Mouse (Mus musculus): Measurements from ENCODE around the gene Prkcd. TPM values are rescaled to one million over a fixed set of nuclear protein-coding genes. Genes with fewer than 3 reads are reported as not detected.
A peak's percentile ranks its signal among the peaks of the same experiment; 100 is the strongest.

Gene Prkcd
- total RNA-seq, 2 experiments from 2014 or later: 11.4 to 13.4 TPM

DNA sequence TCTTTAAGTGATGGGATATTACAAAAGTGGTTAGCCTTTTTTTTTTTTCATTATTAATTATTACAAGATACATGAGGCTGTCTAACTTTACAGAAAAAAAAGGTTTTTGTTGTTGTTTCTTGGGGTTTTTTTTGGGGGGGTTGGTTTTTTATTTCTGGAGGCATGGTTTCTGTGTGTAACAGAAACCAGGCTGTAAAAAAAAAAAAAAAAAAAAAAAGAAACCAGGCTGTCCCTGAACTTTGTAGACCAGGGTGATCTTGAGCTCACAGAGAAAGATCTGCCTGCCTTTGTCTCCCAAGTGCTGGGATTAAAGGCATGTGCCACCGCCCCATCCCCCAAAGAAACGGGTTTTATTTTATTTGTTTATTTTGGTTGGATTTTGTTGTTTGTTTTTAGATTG is 74.0 kb downstream of the Prkcd start:
- DNase-seq (ENCODE audit: low spot score): no peak
- intact Hi-C loops (cut with DNase I): no loop called here

DNA sequence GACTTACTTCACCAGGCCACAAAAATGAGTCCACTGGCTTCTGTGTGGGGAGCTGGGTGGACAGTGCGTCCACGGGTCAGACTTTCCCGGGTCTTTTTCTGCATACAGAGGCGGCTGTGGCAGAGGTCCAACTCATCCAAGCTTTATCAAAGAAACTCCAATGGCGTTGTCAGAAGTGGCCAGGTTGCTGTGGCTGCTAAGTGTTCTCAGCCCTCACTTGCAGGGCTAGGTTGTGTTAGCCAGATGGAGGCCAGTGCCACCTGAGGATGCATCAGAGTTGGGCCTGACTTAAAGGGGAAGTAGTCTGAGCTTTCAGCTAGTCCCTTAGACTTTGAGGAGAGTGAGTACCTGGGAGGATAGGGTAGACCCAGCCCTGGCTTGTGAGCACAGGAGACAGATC is 74.5 kb downstream of the Prkcd start:
- DNase-seq (ENCODE audit: low spot score): no peak

DNA sequence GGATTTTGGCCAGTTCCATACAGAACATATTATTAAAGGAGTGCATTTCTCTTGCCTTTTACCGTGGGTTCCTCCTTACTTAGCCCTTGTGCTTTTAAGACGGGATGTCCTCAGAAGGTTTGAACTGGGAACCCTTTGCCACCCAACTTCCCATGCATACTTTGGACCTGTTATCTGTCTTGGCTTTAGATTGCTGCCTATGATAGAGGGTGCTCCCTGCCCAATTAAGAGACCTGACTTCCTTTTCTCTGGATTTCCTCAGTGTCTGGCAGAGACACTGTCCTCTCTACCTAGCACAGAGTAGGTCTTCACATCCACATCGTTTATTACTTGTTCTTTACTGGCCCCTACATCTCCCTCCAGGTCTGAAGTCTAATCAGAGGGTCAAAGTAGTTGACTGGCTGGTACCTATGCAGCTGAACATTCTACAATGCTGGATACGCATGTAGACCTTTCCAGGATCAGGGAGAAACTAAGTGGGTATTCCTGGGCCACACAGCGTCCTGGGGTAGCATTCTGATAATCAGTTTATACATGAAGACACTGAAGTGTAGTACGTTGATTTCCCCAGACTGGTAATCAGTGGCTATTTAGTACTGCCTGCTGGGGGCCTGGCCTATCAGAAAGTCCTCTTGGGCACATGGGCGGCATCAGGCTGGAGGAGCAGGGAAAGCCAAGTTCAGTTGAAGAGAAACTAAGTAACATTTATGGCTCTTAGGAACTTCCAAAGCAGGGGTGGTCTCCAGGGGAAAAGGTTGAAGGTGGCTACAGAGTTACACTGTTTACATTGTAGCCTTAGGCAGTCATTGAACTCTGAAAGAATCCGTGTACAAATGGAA is 75.6 kb downstream of the Prkcd start:
- intact Hi-C loops (cut with DNase I): no loop called here
- DNase-seq (ENCODE audit: low spot score): no peak

More for the DNA sequence above, 74.5 kb downstream of the Prkcd start:
- intact Hi-C loops (cut with DNase I): no loop called here

DNA sequence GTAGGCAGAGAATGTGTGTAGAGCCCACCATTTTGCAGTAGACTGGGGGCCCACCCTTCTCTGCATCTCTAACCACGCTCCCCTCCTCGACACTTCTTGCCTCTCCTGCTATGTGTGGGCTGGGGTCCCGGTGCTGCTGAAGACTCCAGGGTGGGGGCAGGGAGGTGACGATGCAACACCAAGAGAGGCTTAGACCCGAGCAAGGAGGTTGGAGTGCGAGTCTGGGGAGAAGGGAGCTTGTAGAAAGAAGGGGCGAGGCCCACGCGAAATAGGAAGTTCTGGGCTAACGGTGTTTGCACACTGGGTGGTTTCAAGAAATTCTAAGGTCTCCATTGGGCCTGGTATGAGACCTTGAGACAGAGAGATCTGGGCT is 76.2 kb downstream of the Prkcd start:
- DNase-seq (ENCODE audit: low spot score): no peak
- intact Hi-C loops (cut with DNase I): loop anchor here (5.0 kb wide), 1 partner anchor 72 kb away; the partner anchor contains the start of gene Dcp1a

DNA sequence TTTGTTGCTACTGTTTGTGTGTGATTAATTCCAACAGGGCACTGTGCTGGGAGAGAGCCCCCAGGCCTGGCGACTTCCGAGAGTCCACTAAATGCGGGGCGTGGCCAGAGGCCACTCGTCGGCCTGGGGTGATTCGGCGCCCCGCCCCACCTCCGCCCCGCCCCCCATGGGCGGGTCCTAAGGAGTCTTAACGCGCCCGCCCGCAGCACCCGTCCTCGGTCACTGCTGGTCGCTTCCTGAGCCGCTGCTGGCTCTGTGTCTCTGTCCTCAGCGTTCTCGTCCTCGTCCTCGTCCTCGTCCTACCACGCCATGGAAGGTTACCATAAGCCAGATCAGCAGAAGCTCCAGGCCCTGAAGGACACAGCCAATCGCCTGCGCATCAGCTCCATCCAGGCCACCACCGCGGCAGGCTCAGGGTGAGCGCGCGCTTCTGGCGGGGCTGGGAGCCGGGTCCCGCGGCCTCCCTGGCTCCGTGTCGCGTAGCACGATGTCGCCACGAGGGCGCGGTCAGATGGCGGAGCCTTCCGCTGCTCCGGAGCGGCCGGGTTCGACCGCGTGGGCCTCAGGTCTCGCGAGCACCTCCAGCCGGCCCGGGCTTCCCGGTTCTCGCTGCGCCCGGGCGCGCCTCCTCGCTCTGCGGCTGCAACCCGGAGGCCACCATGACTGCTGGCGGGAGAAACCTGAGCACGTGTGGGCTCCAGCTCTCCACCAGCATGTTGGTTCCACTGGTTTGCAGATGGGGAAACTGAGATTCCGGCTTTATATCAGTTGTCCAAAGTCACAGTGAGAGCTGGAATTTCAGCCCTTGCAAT is 76.8 kb downstream of the Prkcd start:
- intact Hi-C loops (cut with DNase I): loop anchor here (5.0 kb wide), 1 partner anchor 72 kb away; the partner anchor contains the start of gene Dcp1a

DNA sequence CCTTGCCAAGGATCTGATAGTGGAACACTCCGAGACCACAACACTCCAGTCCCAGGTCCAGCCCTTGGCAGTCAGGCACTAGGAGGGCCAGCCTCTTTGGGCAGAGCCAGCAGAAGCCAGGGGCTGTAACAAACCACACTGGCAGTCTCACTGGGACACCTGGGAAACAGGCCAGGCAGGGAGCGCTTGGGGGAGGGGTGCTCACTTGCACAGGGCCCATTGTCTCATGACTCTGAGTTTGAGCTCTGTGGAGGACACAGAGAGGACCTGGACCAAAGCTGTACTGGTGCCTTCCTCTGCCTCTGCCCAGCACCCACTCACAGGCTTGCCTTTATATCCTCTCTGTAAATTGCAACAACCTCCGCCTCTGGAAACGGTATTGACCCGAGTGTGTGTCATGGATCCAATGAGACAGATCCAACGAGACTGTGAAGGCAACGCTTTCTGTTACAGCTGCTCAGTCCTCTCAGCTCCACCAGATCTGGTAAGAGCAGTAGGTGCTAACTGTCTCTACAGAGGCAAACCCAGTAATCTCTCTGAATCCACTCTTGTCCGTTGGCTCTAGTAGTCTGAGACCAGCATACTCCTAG is 77.8 kb downstream of the Prkcd start, which contains the start of gene Tkt:
Gene Tkt, plus strand, starts transcription at position 229 of the 590 bp plus-strand sequence.
- intact Hi-C loops (cut with DNase I): loop anchor here (5.0 kb wide), 1 partner anchor 71 kb away; the partner anchor contains the start of gene Dcp1a
- peak; percentile 66 for DNase-seq (ENCODE audit: low spot score)

More for the DNA sequence above, 76.8 kb downstream of the Prkcd start:
- DNase-seq (ENCODE audit: low spot score): peak; percentile 91

Small RNAs within 50 kb of the gene (microRNA-seq; reads per million reads assigned to microRNA genes)
- 8.1 reads per million, percentile 22 among the genes with 10 or more reads in this experiment for gene Mir3076

Other genes starting within 250 kb of the Prkcd start
- gene Dcp1a, start 146.7 kb downstream of the Prkcd start, total RNA-seq (2021): 10 to 100 TPM; 11.9 to 13.1 TPM
- 1 to 10 TPM; 2.4 to 3.3 TPM for gene Cacna1d, start 134.8 kb downstream of the Prkcd start, total RNA-seq (2021)
- gene Tkt, start 77.9 kb downstream of the Prkcd start, total RNA-seq (2021): 10 to 100 TPM; 34.5 to 39.8 TPM
- 1 to 10 TPM; 6.8 to 7.9 TPM for gene Rft1, start 28.1 kb upstream of the Prkcd start, total RNA-seq (2021)
- gene Sfmbt1, start 88.6 kb upstream of the Prkcd start, total RNA-seq (2021): 10 to 100 TPM; 11.7 to 13.0 TPM
- gene Tmem110, start 199.4 kb upstream of the Prkcd start, total RNA-seq (2021): 1 to 10 TPM; 8.1 to 8.7 TPM